Mouse (Mus musculus): ENCODE data around the gene Ttc39d. TPM values are rescaled to one million over a fixed set of nuclear protein-coding genes. Genes with fewer than 3 reads are reported as not detected.

Gene Ttc39d
- 0.18 and 0.19 TPM in 2 replicates for polyA plus RNA-seq (2014; fragmentation: Nextera tagmentation; extraction: Ambion mirVana)

GRCm38 (mm10) chr17:80206671-80207581, at the start of gene Ttc39d, which contains the start of gene Srsf7:
Gene Ttc39d (plus strand): TSS chr17:80207460.
Gene Srsf7 (minus strand): TSS chr17:80207307.
- Histone ChIP-seq H3K27me3 (replicated peaks; ENCODE audit: control insufficient read depth, insufficient read depth, low read length) (no peaks in the 10 kb centered on the region), H3K9ac (ENCODE audit: low read depth, low read length) (peak within 1 kb of the TSS; percentile 91), H3K36me3 (ENCODE audit: control insufficient read depth, insufficient read depth, low read length) (peaks cover 32% of the 10 kb centered on the region), H3K27ac (replicated peaks; ENCODE audit: low read depth, low read length) (peak within 1 kb of the TSS; percentile 96), H3K4me2 (ENCODE audit: low read depth, low read length) (peak within 1 kb of the TSS; percentile 92), H3K4me3 (ENCODE audit: low read depth, low read length) (peak within 1 kb of the TSS; percentile 65), H3K4me1 (ENCODE audit: control insufficient read depth, insufficient read depth, low read length) (peaks cover 9% of the 10 kb centered on the region; the same call in 1 of the 2 replicates), H3K9me3 (ENCODE audit: control insufficient read depth, low read length) (no peaks in the 10 kb centered on the region)
- ATAC-seq (ENCODE audit: low read depth), result peak; percentile 93
- peak; percentile 100 for DNase-seq (ENCODE audit: low spot score)
- WGBS, result under 1% methylated on average over 40 of the region's 95 CpGs

GRCm38 (mm10) chr17:80157489-80157888, 49.8 kb upstream of the Ttc39d start:
- WGBS, result 93% methylated on average over 6 of the region's 6 CpGs
- Histone ChIP-seq H3K9ac (ENCODE audit: low read depth, low read length) (no peak overlapping the region), H3K36me3 (ENCODE audit: control insufficient read depth, insufficient read depth, low read length) (no peaks in the 10 kb centered on the region)

GRCm38 (mm10) chr17:80160454-80160853, 46.8 kb upstream of the Ttc39d start:
- H3K27ac ChIP-seq (replicated peaks; ENCODE audit: low read depth, low read length), result no peak overlapping the region
- H3K4me3 ChIP-seq (ENCODE audit: low read depth, low read length), result no peak overlapping the region
- H3K9ac ChIP-seq (ENCODE audit: low read depth, low read length), result no peak overlapping the region
- no peaks in the 10 kb centered on the region for H3K36me3 ChIP-seq (ENCODE audit: control insufficient read depth, insufficient read depth, low read length)
- H3K9me3 ChIP-seq (ENCODE audit: control insufficient read depth, low read length), result no peaks in the 10 kb centered on the region
- no peaks in the 10 kb centered on the region for H3K27me3 ChIP-seq (replicated peaks; ENCODE audit: control insufficient read depth, insufficient read depth, low read length)
- no peak overlapping the region for H3K4me2 ChIP-seq (ENCODE audit: low read depth, low read length)
- no peaks in the 10 kb centered on the region for H3K4me1 ChIP-seq (ENCODE audit: control insufficient read depth, insufficient read depth, low read length)
- ATAC-seq (ENCODE audit: low read depth), result no peak
- 36% methylated on average over 5 of the region's 5 CpGs for WGBS
- DNase-seq (ENCODE audit: low spot score), result peak; percentile 84

More at GRCm38 (mm10) chr17:80157489-80157888, 49.8 kb upstream of the Ttc39d start:
- DNase-seq (ENCODE audit: low spot score) (no peak), ATAC-seq (ENCODE audit: low read depth) (no peak)
- Histone ChIP-seq H3K27me3 (replicated peaks; ENCODE audit: control insufficient read depth, insufficient read depth, low read length) (no peaks in the 10 kb centered on the region), H3K9me3 (ENCODE audit: control insufficient read depth, low read length) (no peaks in the 10 kb centered on the region), H3K4me2 (ENCODE audit: low read depth, low read length) (no peak overlapping the region), H3K27ac (replicated peaks; ENCODE audit: low read depth, low read length) (no peak overlapping the region), H3K4me3 (ENCODE audit: low read depth, low read length) (no peak overlapping the region), H3K4me1 (ENCODE audit: control insufficient read depth, insufficient read depth, low read length) (no peaks in the 10 kb centered on the region)

- 83% methylated on average over 8 of the region's 8 CpGs for WGBS
- no peak for ATAC-seq (ENCODE audit: low read depth)
Measured at GRCm38 (mm10) chr17:80163991-80164390, 43.3 kb upstream of the Ttc39d start.

GRCm38 (mm10) chr17:80165741-80166140, 41.5 kb upstream of the Ttc39d start:
- Histone ChIP-seq H3K9me3 (ENCODE audit: control insufficient read depth, low read length) (no peaks in the 10 kb centered on the region), H3K4me3 (ENCODE audit: low read depth, low read length) (no peak overlapping the region), H3K36me3 (ENCODE audit: control insufficient read depth, insufficient read depth, low read length) (no peaks in the 10 kb centered on the region), H3K9ac (ENCODE audit: low read depth, low read length) (no peak overlapping the region), H3K27me3 (replicated peaks; ENCODE audit: control insufficient read depth, insufficient read depth, low read length) (no peaks in the 10 kb centered on the region), H3K27ac (replicated peaks; ENCODE audit: low read depth, low read length) (peak overlapping the region; percentile 8; the same call in 1 of the 2 replicates), H3K4me2 (ENCODE audit: low read depth, low read length) (no peak overlapping the region), H3K4me1 (ENCODE audit: control insufficient read depth, insufficient read depth, low read length) (peaks cover 17% of the 10 kb centered on the region)
- 50% methylated on average over 6 of the region's 6 CpGs for WGBS
- DNase-seq (ENCODE audit: low spot score) (peak; percentile 77), ATAC-seq (ENCODE audit: low read depth) (no peak)

More at GRCm38 (mm10) chr17:80163991-80164390, 43.3 kb upstream of the Ttc39d start:
- Histone ChIP-seq H3K9ac (ENCODE audit: low read depth, low read length) (no peak overlapping the region), H3K4me1 (ENCODE audit: control insufficient read depth, insufficient read depth, low read length) (peaks cover 17% of the 10 kb centered on the region), H3K9me3 (ENCODE audit: control insufficient read depth, low read length) (no peaks in the 10 kb centered on the region), H3K4me2 (ENCODE audit: low read depth, low read length) (no peak overlapping the region), H3K27me3 (replicated peaks; ENCODE audit: control insufficient read depth, insufficient read depth, low read length) (no peaks in the 10 kb centered on the region), H3K4me3 (ENCODE audit: low read depth, low read length) (no peak overlapping the region), H3K36me3 (ENCODE audit: control insufficient read depth, insufficient read depth, low read length) (no peaks in the 10 kb centered on the region), H3K27ac (replicated peaks; ENCODE audit: low read depth, low read length) (no peak overlapping the region)
- no peak for DNase-seq (ENCODE audit: low spot score)

GRCm38 (mm10) chr17:80166346-80166745, 40.9 kb upstream of the Ttc39d start:
- Histone ChIP-seq H3K27ac (replicated peaks; ENCODE audit: low read depth, low read length) (no peak overlapping the region), H3K36me3 (ENCODE audit: control insufficient read depth, insufficient read depth, low read length) (no peaks in the 10 kb centered on the region), H3K4me1 (ENCODE audit: control insufficient read depth, insufficient read depth, low read length) (peaks cover 17% of the 10 kb centered on the region), H3K9me3 (ENCODE audit: control insufficient read depth, low read length) (no peaks in the 10 kb centered on the region), H3K27me3 (replicated peaks; ENCODE audit: control insufficient read depth, insufficient read depth, low read length) (no peaks in the 10 kb centered on the region), H3K9ac (ENCODE audit: low read depth, low read length) (no peak overlapping the region), H3K4me3 (ENCODE audit: low read depth, low read length) (no peak overlapping the region), H3K4me2 (ENCODE audit: low read depth, low read length) (no peak overlapping the region)
- 87% methylated on average over 6 of the region's 6 CpGs for WGBS
- ATAC-seq (ENCODE audit: low read depth) (no peak), DNase-seq (ENCODE audit: low spot score) (no peak)

GRCm38 (mm10) chr17:80167436-80167835, 39.8 kb upstream of the Ttc39d start:
- no peak overlapping the region for H3K9ac ChIP-seq (ENCODE audit: low read depth, low read length)
- no peak for DNase-seq (ENCODE audit: low spot score)
- WGBS, result 46% methylated on average over 4 of the region's 4 CpGs
- no peaks in the 10 kb centered on the region for H3K36me3 ChIP-seq (ENCODE audit: control insufficient read depth, insufficient read depth, low read length)
- peaks cover 17% of the 10 kb centered on the region for H3K4me1 ChIP-seq (ENCODE audit: control insufficient read depth, insufficient read depth, low read length)
- no peak overlapping the region for H3K4me3 ChIP-seq (ENCODE audit: low read depth, low read length)
- H3K27me3 ChIP-seq (replicated peaks; ENCODE audit: control insufficient read depth, insufficient read depth, low read length), result no peaks in the 10 kb centered on the region
- no peak overlapping the region for H3K27ac ChIP-seq (replicated peaks; ENCODE audit: low read depth, low read length)
- H3K9me3 ChIP-seq (ENCODE audit: control insufficient read depth, low read length), result no peaks in the 10 kb centered on the region
- ATAC-seq (ENCODE audit: low read depth), result no peak
- H3K4me2 ChIP-seq (ENCODE audit: low read depth, low read length), result no peak overlapping the region

GRCm38 (mm10) chr17:80167851-80168251, 39.4 kb upstream of the Ttc39d start:
- H3K9me3 ChIP-seq (ENCODE audit: control insufficient read depth, low read length), result no peaks in the 10 kb centered on the region
- ATAC-seq (ENCODE audit: low read depth), result peak; percentile 75
- DNase-seq (ENCODE audit: low spot score), result peak; percentile 38
- peaks cover 17% of the 10 kb centered on the region for H3K4me1 ChIP-seq (ENCODE audit: control insufficient read depth, insufficient read depth, low read length)
- no peaks in the 10 kb centered on the region for H3K36me3 ChIP-seq (ENCODE audit: control insufficient read depth, insufficient read depth, low read length)
- WGBS, result 34% methylated on average over 7 of the region's 7 CpGs
- no peaks in the 10 kb centered on the region for H3K27me3 ChIP-seq (replicated peaks; ENCODE audit: control insufficient read depth, insufficient read depth, low read length)
- peak overlapping the region; percentile 48 for H3K4me2 ChIP-seq (ENCODE audit: low read depth, low read length)
- H3K9ac ChIP-seq (ENCODE audit: low read depth, low read length), result no peak overlapping the region; the same call in 1 of the 2 replicates
- H3K27ac ChIP-seq (replicated peaks; ENCODE audit: low read depth, low read length), result 0 out of 2 replicates have a peak overlapping the region, but pooled peaks have one; percentile 53
- no peak overlapping the region for H3K4me3 ChIP-seq (ENCODE audit: low read depth, low read length)
